Comparison of ENCODE assay signal across 9 mouse cellular contexts in genomic region chr15:103537011-103537821, GRCm38 (mm10). TPM values are rescaled to one million over a fixed set of nuclear protein-coding genes. Genes with fewer than 3 reads are reported as not detected.
A peak's percentile ranks its signal among the peaks of the same experiment; 100 is the strongest.
DNase-seq lines count a peak whose midpoint lies in the region; ATAC-seq and TF ChIP-seq lines count a peak whose summit lies in the region.
"Had no signal": no experiment of that assay in that cellular context is flagged by ENCODE, and none has a peak within 500 bp of the region (broad histone marks: within the 10 kb centered on the region; RNA-seq: fewer than 3 reads in every experiment).

No protein-coding gene starts in this region.

- no peak for TF ChIP-seq CTCF in stomach, postnatal 0 days (IDR thresholded peaks at IDR 0.05; ENCODE audit: low read depth)
- TF ChIP-seq CTCF in thymus, adult 2 months (IDR thresholded peaks at IDR 0.05; ENCODE audit: borderline replicate concordance, control insufficient read depth, extremely low read depth, insufficient read depth, low read length, poor library complexity), result no peak

- H3K9me3 ChIP-seq in forebrain, embryonic 13.5 days (replicated peaks), result no peaks in the 10 kb centered on the region
- H3K9me3 ChIP-seq in intestine, embryonic 15.5 days, result no peaks in the 10 kb centered on the region
- no peaks in the 10 kb centered on the region for H3K9me3 ChIP-seq in midbrain, embryonic 10.5 days (replicated peaks)
- H3K9me3 ChIP-seq in stomach, postnatal 0 days (ENCODE audit: control insufficient read depth, low read length), result no peaks in the 10 kb centered on the region

- TF ChIP-seq POLR2A in thymus, adult 2 months (IDR thresholded peaks at IDR 0.05; ENCODE audit: control insufficient read depth, extremely low read depth, insufficient read depth, low read length, poor library complexity), result no peak

- DNase-seq in frontal cortex, adult 2 months (ENCODE audit: extremely low spot score in 1 of 2, low spot score in 1 of 2), result peak; percentile 70 to 72
- no peak for DNase-seq in frontal cortex, postnatal 14 days (ENCODE audit: low spot score in 2 of 2)
- peak; percentile 58 for DNase-seq in NIH3T3 (ENCODE audit: low read depth)
- peak; percentile 44 for DNase-seq in midbrain, embryonic 10.5 days (ENCODE audit: low spot score)
- no peak for DNase-seq in stomach, postnatal 0 days (ENCODE audit: low spot score)
- DNase-seq in thymus, adult 2 months, result no peak

- H3K27me3 ChIP-seq in forebrain, embryonic 13.5 days, result no peaks in the 10 kb centered on the region
- H3K27me3 ChIP-seq in intestine, embryonic 15.5 days (replicated peaks), result peaks cover 24% of the 10 kb centered on the region
- peaks cover 58% of the 10 kb centered on the region for H3K27me3 ChIP-seq in midbrain, embryonic 10.5 days (ENCODE audit: low read depth, poor library complexity, severe bottlenecking)
- no peaks in the 10 kb centered on the region for H3K27me3 ChIP-seq in stomach, postnatal 0 days (ENCODE audit: control insufficient read depth, insufficient read depth, low read length)
- peaks cover 3% of the 10 kb centered on the region; the same call in 1 of the 2 replicates for H3K27me3 ChIP-seq in thymus, adult 2 months (ENCODE audit: control insufficient read depth, insufficient read depth, low read length)
- H3K27me3 ChIP-seq: CH12.LX had no signal

- peak overlapping the region; percentile 81 for H3K9ac ChIP-seq in forebrain, embryonic 13.5 days
- peak overlapping the region; percentile 55 for H3K9ac ChIP-seq in intestine, embryonic 15.5 days
- peak overlapping the region; percentile 57 for H3K9ac ChIP-seq in stomach, postnatal 0 days (ENCODE audit: low read length)

- no peak for TF ChIP-seq EP300 in stomach, postnatal 0 days (optimal IDR thresholded peaks at IDR 0.05)

- H3K4me3 ChIP-seq in forebrain, embryonic 13.5 days, result peak overlapping the region; percentile 81
- peak overlapping the region; percentile 62 for H3K4me3 ChIP-seq in intestine, embryonic 15.5 days (replicated peaks)
- peak overlapping the region; percentile 81 for H3K4me3 ChIP-seq in midbrain, embryonic 10.5 days
- H3K4me3 ChIP-seq in stomach, postnatal 0 days (ENCODE audit: low read depth, low read length), result peak overlapping the region; percentile 55
- no peak overlapping the region for H3K4me3 ChIP-seq in thymus, adult 2 months (ENCODE audit: control insufficient read depth, insufficient read depth, low read length)

- H3K4me1 ChIP-seq in forebrain, embryonic 13.5 days, result peaks cover 36% of the 10 kb centered on the region
- peaks cover 14% of the 10 kb centered on the region for H3K4me1 ChIP-seq in intestine, embryonic 15.5 days (replicated peaks)
- peaks cover 48% of the 10 kb centered on the region for H3K4me1 ChIP-seq in midbrain, embryonic 10.5 days
- H3K4me1 ChIP-seq in stomach, postnatal 0 days (replicated peaks; ENCODE audit: control insufficient read depth, insufficient read depth), result no peaks in the 10 kb centered on the region; the same call in 1 of the 2 replicates
- H3K4me1 ChIP-seq in thymus, adult 2 months (replicated peaks; ENCODE audit: control insufficient read depth, insufficient read depth, low read length), result no peaks in the 10 kb centered on the region

- ATAC-seq in forebrain, embryonic 13.5 days, result peak; percentile 70
- ATAC-seq in intestine, embryonic 15.5 days, result peak; percentile 44
- ATAC-seq in stomach, postnatal 0 days (ENCODE audit: low FRiP score, low TSS enrichment), result peak; percentile 12; the same call in 1 of the 2 replicates

- H3K27ac ChIP-seq in forebrain, embryonic 13.5 days, result peak overlapping the region; percentile 35
- no peak overlapping the region for H3K27ac ChIP-seq in intestine, embryonic 15.5 days
- peak overlapping the region; percentile 85 for H3K27ac ChIP-seq in midbrain, embryonic 10.5 days (replicated peaks)
- no peak overlapping the region for H3K27ac ChIP-seq in stomach, postnatal 0 days (replicated peaks)
- H3K27ac ChIP-seq in thymus, adult 2 months (ENCODE audit: control insufficient read depth, insufficient read depth, low read length), result no peak overlapping the region

- H3K4me2 ChIP-seq in forebrain, embryonic 13.5 days, result peak overlapping the region; percentile 91
- H3K4me2 ChIP-seq in intestine, embryonic 15.5 days (replicated peaks), result peak overlapping the region; percentile 94
- H3K4me2 ChIP-seq in stomach, postnatal 0 days (replicated peaks; ENCODE audit: low read depth), result peak overlapping the region; percentile 90

- 0 out of 2 replicates have a peak, but pooled peaks cover under 1% of the 10 kb centered on the region for H3K36me3 ChIP-seq in forebrain, embryonic 13.5 days (ENCODE audit: poor library complexity, severe bottlenecking)
- H3K36me3 ChIP-seq in intestine, embryonic 15.5 days, result no peaks in the 10 kb centered on the region
- 0 out of 2 replicates have a peak, but pooled peaks cover 3% of the 10 kb centered on the region for H3K36me3 ChIP-seq in midbrain, embryonic 10.5 days
- no peaks in the 10 kb centered on the region for H3K36me3 ChIP-seq in stomach, postnatal 0 days (ENCODE audit: control insufficient read depth, insufficient read depth, low read length)
- H3K36me3 ChIP-seq in thymus, adult 2 months (ENCODE audit: control insufficient read depth, insufficient read depth, low read length), result no peaks in the 10 kb centered on the region

- under 1% methylated on average over 35 of the region's 37 CpGs for WGBS in forebrain, embryonic 13.5 days
- WGBS in intestine, embryonic 15.5 days, result 3% methylated on average over 37 of the region's 37 CpGs
- under 1% methylated on average over 37 of the region's 37 CpGs for whole genome bisulfite sequencing in midbrain, embryonic 10.5 days
- WGBS in stomach, postnatal 0 days, result 4% methylated on average over 36 of the region's 37 CpGs
- WGBS in thymus, adult 2 months, result 10% methylated on average over 37 of the region's 37 CpGs

RNA-seq across cellular contexts. Expression of gene Ppp1r1a, which starts 0.6 kb away (rescaled TPM):
- 156 and 188 TPM in 2 replicates for polyA plus RNA-seq in frontal cortex, adult 2 months (2012; rRNA removed)
- polyA plus RNA-seq in forebrain, embryonic 13.5 days (2015; fragmentation: Nextera tagmentation; extraction: Ambion mirVana), result 82.3 and 85.8 TPM in 2 replicates
- polyA plus RNA-seq in intestine, embryonic 15.5 days (2015; fragmentation: Nextera tagmentation; extraction: Ambion mirVana), result 9.8 and 10.3 TPM in 2 replicates
- polyA plus RNA-seq in midbrain, embryonic 10.5 days (2016; fragmentation: Nextera tagmentation; extraction: Ambion mirVana), result 38.3 and 46.7 TPM in 2 replicates
- 7.1 and 7.7 TPM in 2 replicates for polyA plus RNA-seq in stomach, postnatal 0 days (2015; fragmentation: Nextera tagmentation; extraction: Ambion mirVana)
- polyA plus RNA-seq in thymus, adult 2 months (2012; rRNA removed), result 4.4 and 6.6 TPM in 2 replicates

RNA-seq across cellular contexts. Expression of gene Glycam1, which starts 27.7 kb away (rescaled TPM):
- 0.34 TPM in 1 of 2 replicates, not detected in the other for polyA plus RNA-seq in frontal cortex, adult 2 months (2012; rRNA removed)
- not detected in 2 replicates for polyA plus RNA-seq in forebrain, embryonic 13.5 days (2015; fragmentation: Nextera tagmentation; extraction: Ambion mirVana)
- polyA plus RNA-seq in intestine, embryonic 15.5 days (2015; fragmentation: Nextera tagmentation; extraction: Ambion mirVana), result not detected in 2 replicates
- polyA plus RNA-seq in midbrain, embryonic 10.5 days (2016; fragmentation: Nextera tagmentation; extraction: Ambion mirVana), result not detected in 2 replicates
- polyA plus RNA-seq in stomach, postnatal 0 days (2015; fragmentation: Nextera tagmentation; extraction: Ambion mirVana), result 1.7 and 3.4 TPM in 2 replicates
- 32.0 TPM in 1 of 2 replicates, not detected in the other for polyA plus RNA-seq in thymus, adult 2 months (2012; rRNA removed)

RNA-seq across cellular contexts. Expression of gene Pde1b, which starts 34.4 kb away (rescaled TPM):
- polyA plus RNA-seq in frontal cortex, adult 2 months (2012; rRNA removed), result 150 and 159 TPM in 2 replicates
- polyA plus RNA-seq in forebrain, embryonic 13.5 days (2015; fragmentation: Nextera tagmentation; extraction: Ambion mirVana), result 60.5 and 61.6 TPM in 2 replicates
- 5.1 and 6.3 TPM in 2 replicates for polyA plus RNA-seq in intestine, embryonic 15.5 days (2015; fragmentation: Nextera tagmentation; extraction: Ambion mirVana)
- polyA plus RNA-seq in midbrain, embryonic 10.5 days (2016; fragmentation: Nextera tagmentation; extraction: Ambion mirVana), result 26.4 and 33.1 TPM in 2 replicates
- 5.0 and 5.8 TPM in 2 replicates for polyA plus RNA-seq in stomach, postnatal 0 days (2015; fragmentation: Nextera tagmentation; extraction: Ambion mirVana)
- 28.0 and 33.4 TPM in 2 replicates for polyA plus RNA-seq in thymus, adult 2 months (2012; rRNA removed)

Comparison
In these comparisons a context has a peak if more than half of its experiments do, and no peak if none do; other contexts are left out.
1. DNase-seq: peak in frontal cortex, adult 2 months (2 of 2), NIH3T3 (single experiment) and midbrain, embryonic 10.5 days (single experiment); none in frontal cortex, postnatal 14 days (0 of 2), stomach, postnatal 0 days (single experiment) and thymus, adult 2 months (single experiment).
2. ATAC-seq: peak in every context shown above with its lines; median percentile 70 in forebrain, embryonic 13.5 days; 44 in intestine, embryonic 15.5 days; 12 in stomach, postnatal 0 days.
3. H3K27ac ChIP-seq: peak in forebrain, embryonic 13.5 days (single experiment) and midbrain, embryonic 10.5 days (single experiment); none in intestine, embryonic 15.5 days (single experiment), stomach, postnatal 0 days (single experiment) and thymus, adult 2 months (single experiment).
4. Peak in every context shown above with its lines, with median percentiles within 50 percentile points of each other: H3K4me2 ChIP-seq and H3K9ac ChIP-seq.